Mouse (Mus musculus) limb, embryonic 11.5 days (tissue): ENCODE measurements around the gene Slc35b1. TPM values are rescaled to one million over a fixed set of nuclear protein-coding genes. Genes with fewer than 3 reads are reported as not detected.
"Not testable (repeated sequence)": the region's sequence is repeated elsewhere in the genome, so short reads cannot be mapped to it uniquely, and the experiment has no call there.

Experiments used
- ATAC-seq: fragments of 200-750 bp; cut with Nextera tagmentation; 2 replicates; pipeline ENCODE4 v1.8.0; 2017; ENCODE audit warnings: low read depth; ENCODE audit not compliant: insufficient number of reproducible peaks, low FRiP score, low TSS enrichment
- DNase-seq: peaks from one replicate; pipeline ENCODE4 v3.0.0-alpha.2; 2015; ENCODE audit warnings: low spot score
- H3K27ac ChIP-seq: fragments of 300-500 bp; sonication (generic); replicated peaks from 2 replicates; pipeline ENCODE4 v1.5.1; 2014; ENCODE audit warnings: low read depth, mild to moderate bottlenecking, low read length
- H3K27me3 ChIP-seq: fragments of 300-500 bp; sonication (generic); 2 replicates; pipeline ENCODE4 v1.6.1; 2014; ENCODE audit warnings: mild to moderate bottlenecking, low read length, mixed read lengths; ENCODE audit not compliant: control insufficient read depth, insufficient read depth
- H3K36me3 ChIP-seq: fragments of 300-500 bp; sonication (generic); 2 replicates; pipeline ENCODE4 v1.6.1; 2014; ENCODE audit warnings: mild to moderate bottlenecking, low read length, moderate library complexity, mixed read lengths; ENCODE audit not compliant: control insufficient read depth, insufficient read depth
- H3K4me1 ChIP-seq: fragments of 300-500 bp; sonication (generic); 2 replicates; pipeline ENCODE4 v1.6.1; 2014; ENCODE audit warnings: low read length, mixed read lengths; ENCODE audit not compliant: control insufficient read depth, insufficient read depth
- H3K4me2 ChIP-seq: fragments of 300-500 bp; sonication (generic); 2 replicates; pipeline ENCODE4 v1.6.1; 2014; ENCODE audit warnings: low read depth, mild to moderate bottlenecking, moderate library complexity; ENCODE audit not compliant: severe bottlenecking
- H3K4me3 ChIP-seq: fragments of 300-500 bp; sonication (generic); 2 replicates; pipeline ENCODE4 v1.5.1; 2014; ENCODE audit warnings: low read depth, low read length
- H3K9ac ChIP-seq: fragments of 300-500 bp; sonication (generic); 2 replicates; pipeline ENCODE4 v1.6.1; 2014; ENCODE audit warnings: mild to moderate bottlenecking, low read length
- H3K9me3 ChIP-seq: fragments of 300-500 bp; sonication (generic); 2 replicates; pipeline ENCODE4 v1.6.1; 2016; ENCODE audit warnings: low read length; ENCODE audit not compliant: control insufficient read depth
- WGBS: fragments of 180-500 bp; shearing (Covaris S2); extraction: QIAGEN DNeasy Blood & Tissue Kit; methylation state at CpG from one replicate; pipeline ENCODE4 v1.1.7; 2014; 5-methylcytosine and 5-hydroxymethylcytosine counted together
- polyA plus RNA-seq: library from polyadenylated mRNA; unstranded; fragments of >200 nt; fragmentation: Nextera tagmentation; extraction: Ambion mirVana; gene quantifications from 2 replicates; pipeline ENCODE4 v1.2.1, GENCODE M21; 2014

The Slc35b1 gene
- polyA plus RNA-seq, 1 experiment from 2014 or later: 133 TPM

DNA sequence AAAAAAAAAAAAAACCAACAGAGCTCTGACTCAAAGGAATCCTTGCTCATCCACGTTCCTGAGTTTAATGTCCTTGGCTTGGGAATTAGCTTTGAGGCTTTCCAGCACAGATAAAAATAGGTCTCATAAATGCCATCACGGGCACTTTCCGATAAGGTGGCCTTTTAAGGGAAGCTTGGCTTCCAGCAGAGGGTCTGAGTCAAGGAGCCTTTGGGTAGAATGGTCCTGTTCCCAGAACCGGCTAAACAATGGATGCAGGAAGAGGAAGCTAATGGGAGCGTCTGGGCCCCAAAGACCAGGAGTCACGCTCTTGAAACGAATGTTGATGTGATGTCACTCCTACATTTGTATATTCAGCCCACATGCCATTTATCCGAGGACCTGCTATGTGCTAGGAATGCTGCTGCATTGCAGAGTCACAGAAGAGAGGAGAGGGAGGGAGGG lies 18.2 kb downstream of the Slc35b1 start:
- Histone ChIP-seq H3K9me3 (no peaks in the 10 kb centered on the region), H3K4me2 (no peak overlapping the region), H3K27ac (no peak overlapping the region), H3K27me3 (no peaks in the 10 kb centered on the region), H3K9ac (no peak overlapping the region), H3K4me1 (peaks cover 4% of the 10 kb centered on the region; the same call in 1 of the 2 replicates), H3K36me3 (no peaks in the 10 kb centered on the region), H3K4me3 (no peak overlapping the region)
- DNase-seq (no peak), ATAC-seq (no peak)
- 34% methylated on average over 8 of the region's 8 CpGs for WGBS

DNA sequence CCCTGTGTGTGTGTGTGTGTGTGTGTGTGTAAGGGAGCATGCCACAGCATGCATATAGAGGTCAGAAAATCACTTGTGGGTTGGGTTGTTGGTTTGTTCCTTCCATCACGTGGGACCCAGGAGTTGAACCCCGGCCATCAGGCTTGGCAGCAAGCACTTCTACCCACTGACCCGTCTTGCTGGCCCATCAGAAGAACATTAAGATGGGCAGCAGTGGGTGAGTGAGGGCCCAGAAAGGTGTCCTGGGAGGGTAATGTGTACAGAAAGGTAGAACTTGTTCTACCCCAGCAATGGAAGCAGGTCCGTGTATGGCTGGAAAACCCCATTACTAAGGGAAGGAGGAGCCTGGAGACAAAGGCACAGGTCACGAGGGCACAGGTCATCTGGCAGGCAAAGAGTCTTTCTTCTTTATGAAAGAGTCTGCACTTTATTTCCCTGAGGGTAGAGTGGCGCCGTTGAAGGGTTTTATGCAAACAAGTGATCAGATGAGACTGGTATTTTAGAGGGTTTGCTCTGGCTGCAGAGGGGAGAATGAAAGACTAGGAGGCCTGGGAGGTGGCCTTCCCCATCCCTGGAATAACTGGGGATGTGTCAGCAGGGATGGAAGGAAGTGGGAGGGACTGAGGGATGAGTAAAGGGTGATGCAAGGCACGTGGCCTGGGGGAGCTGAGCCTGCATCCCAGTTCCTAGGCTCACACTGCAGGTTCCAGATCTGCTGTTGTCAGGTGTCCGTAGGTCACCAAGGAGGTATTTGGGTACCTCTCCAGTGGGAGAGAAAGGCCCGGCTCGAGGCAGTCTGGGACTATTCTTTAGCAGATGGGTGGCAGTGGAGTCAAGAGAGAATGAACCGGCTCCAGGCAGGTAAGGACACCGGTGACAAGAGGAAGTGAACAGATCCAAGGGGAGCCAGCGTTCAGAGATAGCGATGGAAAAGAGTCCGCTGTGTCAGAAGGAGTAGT lies 19.2 kb downstream of the Slc35b1 start:
- Histone ChIP-seq H3K36me3 (no peaks in the 10 kb centered on the region), H3K9me3 (no peaks in the 10 kb centered on the region), H3K9ac (no peak overlapping the region), H3K27ac (no peak overlapping the region), H3K4me2 (no peak overlapping the region), H3K27me3 (no peaks in the 10 kb centered on the region), H3K4me3 (no peak overlapping the region), H3K4me1 (peaks cover 4% of the 10 kb centered on the region; the same call in 1 of the 2 replicates)
- 71% methylated on average over 16 of the region's 16 CpGs for WGBS
- ATAC-seq (no peak), DNase-seq (no peak)

DNA sequence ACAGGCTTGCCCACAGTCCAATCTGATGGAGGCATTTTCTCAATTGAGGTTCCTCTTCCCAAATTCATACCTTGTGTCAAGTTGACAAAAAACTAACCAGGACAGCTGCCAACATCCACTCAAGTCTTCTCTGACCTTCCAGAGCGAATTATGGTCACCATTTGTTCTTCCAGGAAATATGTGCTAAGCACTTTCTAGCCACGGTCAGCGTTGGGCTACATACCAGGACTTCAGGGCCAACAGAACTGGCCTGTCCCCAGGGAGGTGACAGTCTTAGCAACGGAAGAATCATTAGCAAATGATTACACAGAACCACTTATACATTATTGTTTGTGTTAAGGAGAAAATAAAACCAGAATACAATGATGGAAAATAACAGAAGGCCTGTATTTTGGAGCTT lies 21.3 kb downstream of the Slc35b1 start:
- Histone ChIP-seq H3K36me3 (no peaks in the 10 kb centered on the region), H3K9ac (no peak overlapping the region), H3K4me2 (no peak overlapping the region), H3K27ac (no peak overlapping the region), H3K9me3 (no peaks in the 10 kb centered on the region), H3K27me3 (no peaks in the 10 kb centered on the region), H3K4me3 (no peak overlapping the region), H3K4me1 (peaks cover 4% of the 10 kb centered on the region; the same call in 1 of the 2 replicates)
- 85% methylated on average over 4 of the region's 4 CpGs for WGBS
- no peak for ATAC-seq
- DNase-seq: no peak

DNA sequence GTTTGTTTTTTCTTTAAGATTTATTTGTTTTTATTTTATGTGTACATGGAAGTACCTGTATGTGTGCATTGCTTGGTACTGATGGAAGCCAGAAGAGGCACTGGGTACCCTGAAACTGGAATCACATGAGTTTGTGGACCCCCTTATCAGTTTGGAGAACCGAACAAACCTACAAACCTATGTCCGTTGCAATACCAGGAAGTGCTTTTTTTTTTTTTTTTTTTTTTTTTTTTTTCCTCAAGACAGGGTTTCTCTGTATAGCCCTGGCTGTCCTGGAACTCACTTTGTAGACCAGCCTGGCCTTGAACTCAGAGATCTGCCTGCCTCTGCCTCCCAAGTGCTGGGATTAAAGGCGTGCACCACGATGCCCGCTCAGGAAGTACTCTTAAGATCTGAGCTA lies 21.9 kb downstream of the Slc35b1 start:
- ATAC-seq, H3K27me3 ChIP-seq, H3K4me1 ChIP-seq, H3K36me3 ChIP-seq, H3K4me2 ChIP-seq, H3K27ac ChIP-seq, H3K4me3 ChIP-seq, H3K9me3 ChIP-seq, H3K9ac ChIP-seq, DNase-seq: not testable (repeated sequence)
- WGBS: 97% methylated on average over 5 of the region's 5 CpGs

DNA sequence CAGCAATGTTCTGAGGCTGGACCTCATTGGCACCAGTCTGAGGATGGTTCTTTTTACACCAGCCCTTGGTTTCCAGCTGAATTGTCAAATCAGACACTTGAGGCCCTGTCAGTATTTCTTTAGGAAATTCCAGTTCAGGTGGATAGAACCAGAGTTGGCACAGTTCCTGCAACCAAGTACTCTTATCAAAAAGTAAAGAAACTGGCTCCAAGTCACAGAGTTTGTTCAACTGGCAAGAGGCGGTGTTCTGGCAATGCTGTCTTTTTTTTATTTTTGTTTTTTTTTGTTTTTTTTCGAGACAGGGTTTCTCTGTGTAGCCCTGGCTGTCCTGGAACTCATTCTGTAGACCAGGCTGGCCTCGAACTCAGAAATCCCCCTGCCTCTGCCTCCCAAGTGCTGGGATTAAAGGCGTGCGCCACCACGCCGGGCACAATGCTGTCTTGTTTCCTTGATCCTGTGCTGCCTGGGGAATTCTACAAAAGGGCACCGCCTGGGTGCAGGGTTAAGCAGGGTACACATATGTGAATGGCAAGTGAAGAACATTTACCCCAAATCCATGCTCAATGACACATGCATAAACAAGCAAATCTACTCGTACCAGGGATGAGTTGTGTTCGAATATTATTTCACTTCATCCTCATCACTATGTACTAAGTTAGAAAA lies 25.1 kb downstream of the Slc35b1 start:
- DNase-seq (no peak), ATAC-seq (no peak)
- 90% methylated on average over 10 of the region's 10 CpGs for WGBS
- Histone ChIP-seq H3K36me3 (no peaks in the 10 kb centered on the region), H3K4me1 (no peaks in the 10 kb centered on the region), H3K4me2 (no peak overlapping the region), H3K9me3 (no peaks in the 10 kb centered on the region), H3K27me3 (no peaks in the 10 kb centered on the region), H3K9ac (no peak overlapping the region), H3K27ac (no peak overlapping the region), H3K4me3 (no peak overlapping the region)

DNA sequence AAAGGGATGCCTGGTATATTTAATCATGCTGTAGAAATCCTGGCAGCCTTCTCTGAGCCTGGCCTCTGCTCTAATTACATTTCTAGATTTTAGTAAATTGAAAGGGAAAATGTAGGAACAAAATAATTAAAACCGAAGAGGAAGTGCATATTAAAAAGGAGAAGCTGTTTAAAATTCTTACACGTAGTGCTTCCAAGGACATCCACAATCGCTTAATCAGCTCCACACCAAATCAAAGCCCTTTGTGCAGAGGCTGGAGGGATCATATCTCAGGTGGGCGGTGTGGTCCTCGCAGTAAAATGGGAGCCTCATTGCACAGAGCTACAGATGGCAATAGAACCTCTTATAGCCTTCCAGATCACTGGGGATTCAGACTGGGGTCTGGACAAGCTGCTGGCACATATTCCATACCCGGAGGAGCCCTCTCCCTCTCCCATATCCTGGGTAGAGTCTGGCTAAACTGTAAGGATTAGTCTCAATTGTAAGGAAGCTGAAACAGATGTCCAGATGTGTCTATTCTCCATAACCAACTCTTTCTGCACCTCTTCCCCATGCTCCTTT lies 27.0 kb downstream of the Slc35b1 start:
- DNase-seq: no peak

DNA sequence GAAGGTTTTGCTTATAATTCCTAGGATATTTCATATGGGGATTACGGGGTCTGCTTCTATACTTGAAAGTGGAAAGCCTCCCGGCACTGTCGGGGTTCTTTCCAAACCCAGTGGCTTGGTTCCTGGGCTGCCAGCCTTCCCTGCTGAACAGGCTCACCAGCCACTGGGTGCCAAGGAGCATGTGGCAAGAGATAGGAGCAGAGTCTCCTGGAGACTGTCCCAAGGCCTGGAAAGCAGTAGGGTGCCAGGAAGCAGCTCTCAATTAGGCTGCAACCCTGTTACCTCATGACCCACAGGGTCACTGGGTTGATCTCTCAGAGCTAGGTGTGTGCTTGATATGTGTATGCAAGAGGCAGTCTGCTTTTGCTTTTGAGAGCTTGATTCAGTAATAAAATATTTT lies 28.1 kb downstream of the Slc35b1 start:
- DNase-seq: no peak
- WGBS: 94% methylated on average over 3 of the region's 3 CpGs
- Histone ChIP-seq H3K9ac (no peak overlapping the region), H3K4me2 (no peak overlapping the region), H3K27ac (no peak overlapping the region), H3K4me1 (peaks cover 10% of the 10 kb centered on the region), H3K9me3 (no peaks in the 10 kb centered on the region), H3K27me3 (no peaks in the 10 kb centered on the region), H3K36me3 (no peaks in the 10 kb centered on the region), H3K4me3 (no peak overlapping the region)
- no peak for ATAC-seq

More for the DNA sequence above, 27.0 kb downstream of the Slc35b1 start:
- H3K36me3 ChIP-seq: no peaks in the 10 kb centered on the region
- ATAC-seq: no peak
- H3K9ac ChIP-seq: no peak overlapping the region
- H3K4me2 ChIP-seq: no peak overlapping the region
- WGBS: 69% methylated on average over 6 of the region's 6 CpGs
- no peaks in the 10 kb centered on the region for H3K9me3 ChIP-seq
- no peaks in the 10 kb centered on the region for H3K27me3 ChIP-seq
- no peak overlapping the region for H3K4me3 ChIP-seq
- peaks cover 10% of the 10 kb centered on the region for H3K4me1 ChIP-seq
- no peak overlapping the region for H3K27ac ChIP-seq
